Mouse (Mus musculus): ENCODE data around the gene Txnip.

GRCm38 (mm10) chr3:96543345-96543744, 14.4 kb upstream of the Txnip start:
- TF ChIP-seq CTCF (conservative IDR thresholded peaks at IDR 0.05; ENCODE audit: low read length) (no peak), POU5F1 (IDR thresholded peaks at IDR 0.05; ENCODE audit: borderline replicate concordance, low read length) (no peak)
